Mouse (Mus musculus) layer of hippocampus, adult 8-10 months (tissue): Measurements from ENCODE around the gene R3hdm2. TPM values are rescaled to one million over a fixed set of nuclear protein-coding genes. Genes with fewer than 3 reads are reported as not detected.

Experiments
- DNase-seq, 2 experiments: peaks; one replicate each; pipeline ENCODE4 v3.0.0; 2022; ENCODE audit warnings: low spot score in 2 of 2
- total RNA-seq, 4 experiments: library from RNA; stranded (reverse); gene quantifications; 2 replicates each; pipeline ENCODE4 v1.2.4; 2022

The R3hdm2 gene
- 100 to 1,000 TPM; 159 to 182 (median 176) TPM for total RNA-seq

DNA sequence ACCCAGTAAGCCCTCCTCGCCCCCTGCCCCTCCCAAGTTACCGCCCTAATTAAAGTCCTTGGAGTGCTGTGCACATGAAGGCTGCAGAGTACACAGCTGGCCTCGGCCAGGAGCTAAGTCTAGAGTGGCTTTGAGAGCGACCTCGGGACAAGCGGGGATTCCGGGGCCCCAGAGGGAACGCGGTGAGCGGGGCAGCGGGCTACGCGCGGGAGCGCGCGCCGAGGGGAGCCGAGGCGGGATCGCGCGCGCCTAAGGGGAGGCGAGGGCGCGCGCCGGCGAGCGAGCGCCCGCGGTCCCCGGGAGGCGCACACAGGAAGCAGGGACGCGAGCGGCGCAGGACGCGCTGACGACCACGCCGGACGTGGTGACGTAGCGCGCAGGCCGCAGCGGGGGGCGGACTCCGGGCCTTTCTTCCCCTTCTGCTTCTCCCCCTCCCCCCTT, at the start of gene R3hdm2:
Gene R3hdm2, plus strand, starts transcription at position 77 of the 441 bp plus-strand sequence.
- DNase-seq, result peak; percentile 80 to 86

DNA sequence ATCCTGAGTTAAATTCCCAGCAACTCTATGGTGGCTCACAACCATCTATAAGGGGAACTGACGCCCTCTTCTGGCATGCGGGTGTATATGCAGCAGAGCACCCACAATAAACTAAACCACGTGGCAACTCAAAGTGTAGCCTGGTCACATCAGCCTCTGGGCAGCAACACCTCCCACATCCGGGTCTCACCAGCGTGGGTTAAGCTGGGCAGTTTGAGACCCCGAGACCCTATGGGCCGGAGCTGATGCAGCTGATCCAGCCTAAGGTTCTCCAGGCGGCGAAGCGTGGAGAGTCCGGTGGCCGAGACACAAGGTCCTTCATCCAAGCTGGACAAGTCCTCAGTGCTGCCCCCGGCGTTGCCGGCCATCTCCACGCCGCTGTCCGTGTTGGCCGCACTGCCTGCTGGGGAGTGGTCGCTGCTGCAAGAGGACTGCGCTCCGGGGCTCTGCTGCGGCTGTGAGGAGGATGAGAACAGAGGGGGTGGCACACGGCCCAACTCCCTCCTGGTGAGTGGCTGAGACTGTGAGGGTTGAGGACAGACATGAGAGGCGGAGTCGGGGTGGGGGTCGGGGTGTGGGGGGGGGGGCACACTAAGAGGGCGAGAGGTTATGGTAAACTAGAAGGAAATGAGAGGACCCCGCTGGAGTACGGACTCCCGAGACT, 47.8 kb upstream of the R3hdm2 start:
- no peak for DNase-seq

DNA sequence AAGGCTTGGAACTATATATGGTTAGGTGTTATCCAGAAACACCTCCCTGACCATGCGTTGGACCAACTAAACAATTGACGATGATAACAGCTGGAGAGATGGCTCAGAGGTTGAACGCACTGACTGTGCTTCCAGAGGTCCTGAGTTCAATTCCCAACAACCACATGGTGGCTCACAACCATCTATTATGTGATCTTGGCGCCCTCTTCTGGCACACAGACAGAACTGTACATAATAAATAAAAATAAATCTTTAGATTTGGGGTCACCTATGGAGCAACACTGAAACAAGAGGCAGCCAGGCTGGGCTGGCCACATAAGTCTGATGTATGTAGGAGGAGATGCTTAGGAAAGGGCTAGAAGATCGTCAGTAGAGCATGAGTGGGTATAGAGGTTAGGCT, 47.0 kb upstream of the R3hdm2 start:
- DNase-seq, result no peak

DNA sequence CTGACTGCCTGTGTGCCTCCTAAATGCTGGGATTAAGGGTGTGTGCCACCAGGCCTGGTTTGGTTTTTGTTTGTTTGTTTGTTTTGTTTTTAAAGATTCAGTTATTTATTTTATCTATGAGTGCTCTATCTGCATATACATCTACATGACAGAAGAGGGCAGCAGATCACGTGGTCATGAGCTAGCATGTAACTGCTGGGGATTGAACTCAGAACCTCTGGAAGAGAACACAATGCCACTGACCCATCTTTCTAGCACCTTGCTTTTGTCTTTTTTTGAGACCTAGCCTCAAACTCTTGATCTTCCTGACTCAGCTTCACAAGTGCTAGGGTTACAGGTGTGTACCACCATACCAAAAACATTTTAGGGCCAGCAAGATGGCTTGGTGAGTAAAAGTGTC, 44.9 kb upstream of the R3hdm2 start:
- DNase-seq, result no peak

DNA sequence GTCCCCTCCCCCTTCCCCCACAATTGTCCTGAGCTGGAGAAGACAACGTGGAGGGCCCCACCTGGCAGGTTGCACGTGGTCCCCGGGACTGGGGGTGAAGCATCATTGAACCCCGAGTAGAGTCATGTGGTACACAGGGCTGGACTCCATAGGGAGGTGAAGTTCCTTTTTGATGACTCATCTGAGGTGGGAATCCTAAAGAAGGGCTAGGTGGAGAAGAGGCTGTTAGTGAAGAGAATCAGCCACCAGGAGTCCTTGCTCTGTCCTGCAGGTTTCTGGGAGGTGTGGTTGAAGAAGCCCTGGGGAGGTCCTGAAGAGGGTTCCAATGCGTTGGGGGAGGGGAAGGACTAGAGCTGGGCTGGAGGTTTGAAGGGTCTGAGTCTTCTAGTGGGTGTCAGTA, 43.2 kb upstream of the R3hdm2 start:
- no peak for DNase-seq

DNA sequence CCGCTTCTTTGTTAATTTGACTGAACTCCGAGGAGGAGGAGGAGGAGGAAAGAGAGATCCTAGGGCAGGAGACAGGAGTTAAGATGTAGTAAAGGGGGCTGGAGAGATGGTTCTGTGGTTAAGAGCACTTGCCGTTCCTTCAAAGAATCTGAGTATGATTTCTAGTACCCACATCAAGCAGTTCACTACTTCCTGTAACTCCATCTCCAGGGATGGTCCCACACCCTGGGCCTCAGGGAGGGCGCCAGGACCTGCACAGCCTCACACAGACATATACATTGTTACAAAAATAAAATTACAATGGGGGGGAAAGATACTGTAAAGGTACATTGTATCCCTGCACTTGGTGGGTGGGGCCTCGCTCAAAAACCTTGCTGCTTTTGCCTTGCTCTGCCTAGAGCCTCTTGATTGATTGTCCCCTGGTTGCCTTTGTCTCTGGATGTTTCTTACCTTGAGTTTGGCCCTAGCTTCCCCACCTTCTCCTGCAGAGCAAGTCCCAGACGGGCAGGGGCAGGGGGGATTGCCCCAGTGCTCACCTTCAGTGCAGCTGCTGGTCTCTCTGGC, 42.5 kb upstream of the R3hdm2 start:
- no peak for DNase-seq

DNA sequence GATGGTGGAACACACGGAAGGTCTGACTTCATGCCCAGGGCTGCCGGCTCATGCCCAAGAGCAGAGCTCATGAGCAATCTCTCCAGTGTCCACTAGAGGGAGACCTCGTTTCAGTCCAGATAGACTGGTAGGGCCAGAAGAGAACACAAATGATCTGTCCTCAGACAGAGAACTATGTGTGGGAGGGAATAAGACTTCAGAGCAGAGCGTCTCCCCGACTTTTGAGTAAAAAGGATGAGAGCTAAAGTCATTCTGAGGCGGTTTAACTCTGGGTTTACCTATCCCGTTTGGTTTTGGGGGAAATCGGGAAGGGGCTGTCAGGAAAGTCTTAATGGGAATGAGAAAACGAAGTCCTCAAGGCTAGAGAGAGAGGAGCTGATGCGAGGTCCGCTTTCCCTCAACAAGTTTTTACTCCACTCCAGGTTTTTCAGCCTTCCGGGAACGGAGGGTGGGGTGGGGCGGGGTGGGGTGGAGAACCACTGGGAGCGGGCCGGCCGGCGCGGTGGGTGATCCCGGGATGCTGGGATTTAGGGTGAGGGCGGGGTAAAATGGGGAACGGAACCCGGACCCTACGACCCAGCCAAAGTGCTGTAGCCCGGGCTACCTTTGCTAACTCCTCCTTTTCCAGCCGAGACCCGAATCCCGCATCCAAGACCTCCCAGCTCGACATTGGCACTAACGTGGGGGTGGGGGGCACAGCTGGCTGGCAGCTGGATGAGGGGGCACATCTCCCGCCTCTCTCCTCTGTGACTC, 41.0 kb upstream of the R3hdm2 start:
- DNase-seq, result peak; percentile 79 to 89

DNA sequence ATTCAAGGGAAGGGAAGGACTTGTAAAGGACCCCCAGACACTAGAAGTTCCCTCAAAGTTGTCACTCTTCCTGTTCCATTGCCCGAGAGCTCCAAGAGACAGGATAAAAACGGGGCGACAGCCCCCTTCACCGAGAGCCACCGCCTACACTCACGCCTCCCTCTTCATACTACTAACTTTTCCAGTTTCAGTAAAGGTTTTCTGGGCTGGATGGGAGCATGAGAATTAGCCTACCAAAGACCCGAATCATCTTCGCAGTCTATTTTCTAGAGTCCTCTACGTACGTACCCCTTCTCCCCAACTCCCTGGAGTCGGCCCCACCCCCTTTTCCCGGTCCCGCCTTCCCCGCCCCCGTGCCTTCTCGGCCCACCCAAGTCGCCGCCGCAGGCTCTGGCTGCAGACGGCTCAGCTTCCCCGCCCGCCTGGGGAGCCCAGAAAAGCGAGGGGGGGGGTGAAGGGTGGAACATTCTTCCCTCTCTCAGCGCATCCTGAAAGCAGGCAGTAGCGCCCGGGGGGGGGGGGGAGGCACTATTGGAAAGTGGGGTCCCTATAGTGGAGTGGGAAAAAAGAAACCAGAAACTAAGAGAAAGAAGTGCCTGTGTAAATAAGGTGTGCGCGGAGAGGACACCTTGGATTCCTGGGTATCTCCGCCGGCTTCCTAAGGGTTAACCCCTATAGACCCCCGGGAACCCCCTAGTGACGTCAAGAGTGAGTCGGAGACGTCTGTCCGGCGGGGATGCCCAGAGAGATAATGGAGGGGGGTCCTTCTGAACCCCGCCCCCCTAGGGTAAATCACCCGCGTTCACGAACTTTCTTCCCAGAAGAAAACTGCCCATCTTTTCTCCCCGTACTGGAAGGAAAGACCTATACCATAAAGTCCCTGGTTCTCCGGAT, 40.2 kb upstream of the R3hdm2 start:
- no peak for DNase-seq

DNA sequence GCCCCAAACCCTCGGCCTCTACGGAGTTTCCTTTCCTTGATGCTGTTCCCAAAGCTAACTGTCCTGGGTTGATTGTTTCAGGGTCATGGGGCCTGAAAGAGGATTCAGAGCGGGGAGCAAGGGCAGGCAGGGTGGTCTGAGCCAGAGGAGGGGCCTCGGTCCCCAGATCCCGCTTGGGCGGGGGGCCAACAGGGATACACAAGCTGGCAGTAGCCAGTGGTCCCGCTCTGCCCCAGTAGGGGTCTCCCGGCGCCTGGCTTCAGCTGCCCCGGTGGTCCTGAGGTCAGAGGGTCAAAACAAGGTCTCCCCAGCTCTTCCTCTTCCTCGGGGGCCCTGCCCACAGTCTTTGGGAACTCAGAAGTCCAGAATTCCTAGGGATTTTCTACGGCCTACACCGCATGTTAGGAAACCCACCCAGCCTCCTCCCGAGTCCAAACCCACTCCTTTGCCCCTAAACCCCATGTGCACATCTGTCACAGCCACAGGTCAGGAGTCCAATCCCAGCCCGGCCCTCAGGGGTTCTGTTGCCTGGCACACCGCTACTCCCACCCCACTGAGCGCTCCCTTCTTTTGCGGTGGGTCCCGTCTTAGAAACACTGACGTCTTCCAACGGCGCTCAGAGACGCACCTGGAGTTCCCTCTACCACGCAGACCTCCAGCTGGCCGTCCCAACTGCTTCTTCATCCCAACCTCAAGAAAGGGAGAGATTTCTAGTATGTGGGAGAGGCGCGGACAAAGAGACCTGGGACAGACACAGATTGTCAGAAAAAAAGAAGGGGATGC, 39.4 kb upstream of the R3hdm2 start:
- no peak for DNase-seq

DNA sequence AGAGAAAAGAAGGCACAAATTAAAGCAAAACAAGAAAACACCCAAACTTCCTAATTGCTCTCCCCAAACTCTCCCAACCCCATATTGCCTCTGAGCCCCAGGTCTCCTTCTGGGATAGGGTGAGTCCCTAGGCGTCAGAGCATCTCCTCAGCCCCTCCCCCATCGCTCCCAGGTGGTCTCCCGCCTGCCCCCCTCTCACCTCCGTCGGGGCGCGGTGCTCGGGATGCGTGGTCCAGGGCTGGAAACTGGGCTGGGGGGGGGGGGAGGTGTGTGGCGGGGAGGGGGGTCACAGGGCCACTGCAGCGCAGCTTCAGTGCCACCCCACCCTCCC, 38.8 kb upstream of the R3hdm2 start:
- no peak for DNase-seq

DNA sequence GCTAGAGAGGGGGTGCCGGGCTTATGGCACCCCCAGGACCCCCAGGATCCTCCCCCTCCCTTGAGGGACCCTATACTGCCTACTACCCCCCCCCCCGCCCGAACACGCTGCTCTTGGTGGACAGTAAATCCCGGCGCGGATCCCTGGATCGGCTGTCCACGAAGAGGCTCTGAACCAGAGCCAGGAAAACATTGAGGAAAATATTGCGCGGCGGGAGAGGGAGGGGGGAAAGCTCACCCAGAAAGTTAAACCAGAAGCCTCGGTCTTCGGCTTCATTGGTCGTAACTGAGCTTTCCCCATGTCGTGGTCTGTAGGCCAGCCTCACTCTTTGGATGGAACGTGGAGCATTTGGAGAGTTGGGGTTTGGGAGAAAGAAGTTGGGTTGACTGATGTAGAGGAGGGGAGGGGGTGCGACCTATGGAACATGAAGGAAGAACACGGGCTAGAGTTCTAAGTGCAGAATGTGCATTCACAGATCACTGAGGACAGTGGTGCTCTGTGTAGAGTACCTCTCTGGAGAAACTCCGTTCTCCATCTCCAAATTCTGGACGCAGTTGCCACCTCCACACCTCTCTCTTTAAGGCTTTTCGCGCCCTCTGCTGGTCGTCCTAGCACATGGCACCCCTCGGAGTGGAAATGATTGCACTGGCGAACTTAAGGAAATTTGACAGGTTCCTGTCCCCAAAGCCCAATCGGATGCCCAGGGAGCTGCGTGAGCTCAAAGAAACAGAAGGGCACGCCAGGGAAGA, 38.1 kb upstream of the R3hdm2 start, which contains the start of gene Gli1:
Gene Gli1, minus strand, starts transcription at position 84 of the 749 bp plus-strand sequence.
- DNase-seq, result peak; percentile 60 to 69

DNA sequence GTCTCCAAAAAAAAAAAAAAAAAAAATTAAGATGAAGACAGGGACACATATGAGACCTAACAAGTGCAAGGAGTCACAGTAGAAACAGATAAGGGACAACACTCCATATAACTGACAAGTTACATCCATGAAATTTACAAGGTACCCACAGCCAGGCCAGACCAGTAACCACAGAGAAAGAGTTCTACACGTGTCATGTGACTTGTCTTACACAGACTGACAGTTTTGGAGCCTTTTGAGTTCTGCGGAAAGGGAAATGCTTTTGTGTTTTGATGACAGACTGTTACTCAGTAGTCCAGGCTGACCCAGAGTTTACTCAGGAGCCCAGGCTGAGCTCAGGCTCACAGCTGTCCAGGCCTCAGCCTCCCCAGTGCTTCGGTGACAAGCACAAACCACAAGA, 37.1 kb upstream of the R3hdm2 start:
- DNase-seq, result no peak

DNA sequence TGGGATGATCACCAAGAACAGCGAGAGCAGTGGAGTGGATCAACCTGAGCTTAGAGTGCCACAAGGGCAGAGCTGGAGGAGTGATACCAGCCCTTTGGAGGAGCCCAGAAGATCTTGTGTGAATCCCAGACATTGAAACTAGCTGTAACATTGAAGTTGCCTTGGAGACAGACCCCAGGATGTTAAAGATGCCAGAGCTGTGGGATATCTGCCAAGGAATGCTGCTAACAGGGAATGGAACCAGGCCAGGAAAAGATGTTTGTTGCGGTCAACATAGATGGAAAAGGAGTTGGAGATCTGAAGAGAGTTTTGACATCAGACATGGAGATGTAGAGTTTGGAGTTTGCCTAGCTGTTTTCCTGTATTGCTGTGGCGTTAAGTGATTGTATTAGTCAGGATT, 34.0 kb upstream of the R3hdm2 start:
- DNase-seq, result no peak

DNA sequence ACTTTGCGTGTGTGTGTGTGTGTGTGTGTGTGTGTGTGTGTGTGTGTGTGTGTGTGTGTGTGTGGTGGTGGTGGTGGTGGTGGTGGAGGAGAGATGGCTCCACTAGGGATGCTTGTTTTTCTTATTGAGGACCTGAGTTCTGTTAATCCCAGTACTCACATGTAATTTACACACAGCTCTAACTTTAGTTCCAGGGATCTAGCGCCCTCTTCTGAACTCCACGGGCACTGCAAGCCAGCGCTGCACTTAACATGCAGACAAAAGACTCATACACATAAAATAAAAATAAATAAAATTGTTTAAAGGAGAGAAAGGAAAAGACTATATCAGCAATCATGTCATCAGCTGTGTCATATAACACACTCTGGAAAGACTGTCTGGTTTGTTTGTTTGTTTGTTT, 31.2 kb upstream of the R3hdm2 start:
- DNase-seq, result no peak

DNA sequence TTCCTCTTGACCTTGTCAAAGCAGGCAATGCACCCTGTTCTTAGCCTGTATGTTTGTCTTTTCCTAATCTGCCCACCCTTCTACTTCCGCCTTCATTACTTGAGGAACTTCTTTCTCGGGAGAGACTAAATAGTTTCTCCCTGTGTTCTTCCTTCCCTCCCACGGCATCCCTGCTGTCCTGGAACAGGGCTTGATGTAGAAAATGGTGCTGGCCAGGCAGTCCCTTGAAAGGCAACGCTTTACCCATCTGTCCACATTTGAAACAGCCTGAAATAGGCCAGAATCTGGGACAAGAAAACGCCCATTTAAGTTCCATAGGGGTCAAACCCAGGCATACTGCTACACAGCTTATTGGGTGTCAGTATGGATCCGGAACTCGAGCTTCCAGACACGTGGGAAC, 30.3 kb upstream of the R3hdm2 start:
- no peak for DNase-seq

DNA sequence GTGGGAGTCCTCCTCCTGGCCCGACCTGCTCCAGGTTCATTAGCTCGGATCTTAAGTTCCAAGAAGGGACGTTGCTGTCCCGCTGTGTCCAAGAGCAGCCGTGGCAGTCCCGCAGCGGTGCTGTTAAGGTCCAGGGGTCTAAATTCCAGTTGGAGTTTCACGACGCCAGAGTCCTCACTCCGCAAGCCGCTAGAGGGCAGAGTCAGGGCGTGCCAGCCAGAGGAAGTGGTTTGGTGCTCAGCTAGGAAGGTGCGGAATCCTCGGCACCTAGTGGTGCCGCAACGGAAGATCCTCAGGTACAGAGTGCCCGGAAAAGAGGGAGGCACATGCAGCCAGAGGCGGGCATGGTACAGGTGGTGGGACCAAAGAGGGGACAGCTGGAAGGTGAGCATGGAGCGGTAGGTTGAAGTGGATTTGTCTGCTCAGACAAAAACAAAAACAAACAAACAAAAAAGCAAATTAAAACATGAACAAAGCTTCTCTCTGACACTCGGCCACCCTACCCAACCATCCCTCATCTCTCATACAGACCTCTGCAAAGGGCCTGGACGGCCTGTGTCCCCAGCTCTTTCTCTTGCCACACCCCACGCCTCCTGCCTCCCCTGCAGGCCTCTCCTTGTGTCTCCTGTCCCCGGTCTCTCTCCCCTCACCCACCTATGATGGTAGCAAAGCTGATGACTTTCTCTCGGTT, 29.4 kb upstream of the R3hdm2 start:
- DNase-seq, result peak in 1 of 2 experiments; percentile 67

DNA sequence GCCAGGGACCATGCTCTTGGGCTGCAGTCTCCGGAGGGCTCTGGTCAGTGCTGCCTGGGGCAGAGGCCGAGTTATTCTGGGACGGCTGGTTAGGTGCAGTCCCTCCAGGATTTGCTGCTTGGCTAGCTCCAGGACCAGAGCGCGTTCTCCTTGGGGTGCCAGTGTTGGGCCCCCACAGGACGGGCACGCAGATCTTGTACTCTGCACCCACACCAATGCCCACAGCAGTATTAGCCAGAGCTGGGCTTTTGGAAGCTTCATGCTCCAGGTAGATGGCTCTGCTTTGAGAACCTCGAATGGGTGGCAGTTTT, 28.9 kb upstream of the R3hdm2 start:
- DNase-seq, result no peak

DNA sequence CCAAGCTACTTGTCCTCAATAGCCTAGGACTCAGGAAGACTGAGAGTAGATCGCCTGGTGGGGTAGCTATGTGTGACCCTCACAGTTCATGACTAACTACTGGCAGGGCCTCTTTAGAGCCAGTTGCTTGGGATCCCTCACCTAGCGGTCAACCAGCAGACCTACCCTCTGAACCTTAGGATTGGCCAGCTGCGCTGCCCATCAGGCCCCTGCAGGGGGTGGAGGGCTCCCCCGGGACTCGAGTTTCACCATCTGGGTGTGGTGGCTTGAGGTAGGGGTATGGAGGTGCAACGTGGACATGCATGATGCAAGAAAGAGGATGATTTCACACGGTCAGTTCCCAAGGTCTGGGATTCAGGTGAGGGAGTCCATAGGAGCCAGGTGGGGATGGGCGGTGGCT, 28.4 kb upstream of the R3hdm2 start:
- no peak for DNase-seq

DNA sequence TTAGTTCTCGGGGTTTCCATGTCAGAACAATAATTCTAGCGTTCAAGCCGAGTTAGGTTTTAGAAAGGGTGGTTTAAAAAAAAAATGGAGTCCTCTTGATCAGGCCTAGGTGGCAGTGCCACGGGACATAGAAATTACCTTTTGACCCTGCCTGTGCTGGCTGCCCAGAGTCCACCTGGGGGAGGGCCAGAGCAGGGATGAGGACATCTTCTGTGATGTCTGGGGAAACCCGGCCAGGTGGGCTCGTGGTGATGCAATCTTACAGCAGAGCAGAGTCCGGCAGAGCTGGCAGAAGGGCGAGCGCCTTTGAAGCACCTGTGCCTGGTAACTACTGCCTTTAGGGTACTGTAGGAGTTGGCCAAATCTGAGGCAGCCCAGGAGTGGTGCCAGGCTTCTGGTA, 27.9 kb upstream of the R3hdm2 start:
- no peak for DNase-seq

DNA sequence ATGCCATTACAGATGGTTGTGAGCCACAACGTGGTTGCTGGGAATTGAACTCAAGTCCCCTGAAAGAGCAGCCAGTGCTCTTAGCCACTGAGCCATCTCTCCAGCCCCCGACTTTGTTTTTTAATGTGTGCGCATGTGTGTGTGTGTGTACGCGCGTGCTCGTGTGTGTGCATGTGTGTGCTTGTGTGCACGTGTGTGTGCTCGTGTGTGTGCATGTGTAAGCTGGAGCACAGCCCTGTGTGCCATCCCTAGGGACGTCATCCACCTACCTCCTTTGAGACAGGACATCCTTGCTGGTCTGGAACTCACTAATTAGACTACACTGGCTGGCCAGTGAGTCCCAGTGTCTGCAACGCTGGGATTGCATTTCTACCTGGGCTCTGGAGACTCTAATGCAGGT, 27.4 kb upstream of the R3hdm2 start:
- DNase-seq, result no peak
